Mouse (Mus musculus): ENCODE data around the gene Wnk2. TPM values are rescaled to one million over a fixed set of nuclear protein-coding genes. Genes with fewer than 3 reads are reported as not detected.

Wnk2 gene
- polyA plus RNA-seq, 1 experiment, result not detected

DNA sequence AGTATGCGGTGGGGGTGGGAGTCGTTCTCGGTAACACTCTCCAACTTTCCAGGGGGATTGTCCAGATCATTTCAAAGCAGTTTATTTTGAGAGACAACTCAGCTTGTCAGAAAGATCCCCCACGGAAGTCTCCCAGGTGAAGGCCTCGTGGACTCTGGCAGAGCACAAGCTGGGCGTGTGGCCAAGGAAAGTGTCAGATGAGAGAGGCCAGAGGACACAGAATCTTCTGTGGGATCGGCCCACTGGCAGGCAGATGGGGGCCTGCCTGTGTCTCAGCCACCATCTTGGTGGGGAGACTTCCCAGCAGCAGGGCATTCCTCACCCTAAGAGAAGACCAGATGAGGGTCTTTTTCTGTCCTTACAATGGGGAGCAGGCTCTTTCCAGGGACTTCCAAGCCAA is 60.4 kb downstream of the Wnk2 start:
- no peaks in the 10 kb centered on the region for H3K4me1 ChIP-seq (ENCODE audit: control insufficient read depth, insufficient read depth, low read length)
- TF ChIP-seq POLR2A (IDR thresholded peaks at IDR 0.05; ENCODE audit: borderline replicate concordance, low read depth, low read length) (no peak), CTCF (IDR thresholded peaks at IDR 0.05; ENCODE audit: low read depth, low read length) (no peak)
- H3K4me3 ChIP-seq (ENCODE audit: insufficient read depth, low read length), result no peak overlapping the region
- no peak overlapping the region for H3K27ac ChIP-seq (ENCODE audit: insufficient read depth, low read depth, low read length)

GRCm38 (mm10) chr13:49086431-49086830 is 61.4 kb downstream of the Wnk2 start:
- no peak overlapping the region for H3K4me3 ChIP-seq (ENCODE audit: insufficient read depth, low read length)
- no peak overlapping the region for H3K27ac ChIP-seq (ENCODE audit: insufficient read depth, low read depth, low read length)
- H3K4me1 ChIP-seq (ENCODE audit: control insufficient read depth, insufficient read depth, low read length), result no peaks in the 10 kb centered on the region
- TF ChIP-seq POLR2A (IDR thresholded peaks at IDR 0.05; ENCODE audit: borderline replicate concordance, low read depth, low read length), result no peak
- TF ChIP-seq CTCF (IDR thresholded peaks at IDR 0.05; ENCODE audit: low read depth, low read length), result no peak

DNA sequence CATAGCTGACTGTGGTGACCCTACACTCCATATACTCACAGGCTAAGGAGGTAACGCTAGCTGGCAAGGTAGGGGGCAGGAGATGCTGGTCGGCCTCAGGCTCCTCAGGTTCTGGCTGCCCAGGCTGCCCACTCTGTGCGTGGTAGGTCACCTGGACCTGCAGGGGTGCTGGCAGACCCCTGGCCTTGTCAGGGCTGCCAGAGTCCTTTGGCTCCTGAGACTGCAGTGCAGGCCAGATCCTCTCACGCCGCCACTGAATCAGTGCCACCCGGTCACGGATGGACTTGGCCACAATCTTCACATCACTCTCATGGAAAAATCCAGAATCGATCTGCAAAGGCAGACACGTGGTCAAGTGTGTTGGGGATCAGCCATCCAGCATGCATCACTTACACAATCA is 62.6 kb downstream of the Wnk2 start:
- no peaks in the 10 kb centered on the region for H3K4me1 ChIP-seq (ENCODE audit: control insufficient read depth, insufficient read depth, low read length)
- no peak overlapping the region for H3K27ac ChIP-seq (ENCODE audit: insufficient read depth, low read depth, low read length)
- H3K4me3 ChIP-seq (ENCODE audit: insufficient read depth, low read length), result no peak overlapping the region
- TF ChIP-seq POLR2A (IDR thresholded peaks at IDR 0.05; ENCODE audit: borderline replicate concordance, low read depth, low read length), result no peak
- TF ChIP-seq CTCF (IDR thresholded peaks at IDR 0.05; ENCODE audit: low read depth, low read length), result no peak

DNA sequence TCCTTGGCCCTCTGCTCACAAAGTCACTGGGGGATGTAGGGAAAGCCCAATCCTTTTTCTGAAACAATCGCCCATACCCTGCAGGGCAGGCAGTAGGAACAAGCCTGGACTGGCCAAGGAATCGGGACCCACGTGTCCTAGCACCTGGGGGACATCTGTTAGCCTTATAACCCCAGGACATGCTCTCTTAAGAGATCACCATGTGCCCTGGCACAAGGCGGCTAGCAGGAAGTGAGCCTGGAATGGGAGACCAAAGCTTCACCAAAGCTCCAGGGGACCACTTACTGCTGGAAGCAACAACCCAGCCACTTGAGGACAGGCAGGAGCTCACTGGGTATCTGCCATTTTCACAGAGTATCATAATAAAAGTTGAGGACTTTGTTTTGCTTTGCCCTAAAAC is 63.0 kb downstream of the Wnk2 start:
- no peak overlapping the region for H3K4me3 ChIP-seq (ENCODE audit: insufficient read depth, low read length)
- no peak overlapping the region for H3K27ac ChIP-seq (ENCODE audit: insufficient read depth, low read depth, low read length)
- TF ChIP-seq CTCF (IDR thresholded peaks at IDR 0.05; ENCODE audit: low read depth, low read length) (no peak), POLR2A (IDR thresholded peaks at IDR 0.05; ENCODE audit: borderline replicate concordance, low read depth, low read length) (no peak)
- no peaks in the 10 kb centered on the region for H3K4me1 ChIP-seq (ENCODE audit: control insufficient read depth, insufficient read depth, low read length)

DNA sequence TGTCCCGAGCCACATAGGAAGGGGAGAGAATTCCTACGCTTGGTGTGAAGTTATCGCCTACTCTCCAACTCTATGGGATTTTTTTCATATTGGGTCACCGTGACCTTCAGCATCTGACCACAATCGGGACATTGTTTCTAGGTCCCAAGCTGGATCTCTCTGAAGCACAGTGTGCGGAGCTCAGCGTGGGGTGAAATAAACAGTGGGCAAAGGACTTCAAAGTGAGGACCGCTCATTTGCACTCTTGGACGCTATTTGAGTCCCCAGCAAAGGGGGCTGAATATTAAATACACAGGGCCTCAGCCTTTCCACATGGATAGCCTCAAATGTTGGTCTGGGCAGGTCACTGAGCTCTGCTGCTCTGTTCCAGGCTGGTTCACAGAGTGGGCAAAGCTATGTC is 63.9 kb downstream of the Wnk2 start:
- Histone ChIP-seq H3K4me1 (ENCODE audit: control insufficient read depth, insufficient read depth, low read length) (no peaks in the 10 kb centered on the region), H3K27ac (ENCODE audit: insufficient read depth, low read depth, low read length) (no peak overlapping the region), H3K4me3 (ENCODE audit: insufficient read depth, low read length) (no peak overlapping the region)
- TF ChIP-seq POLR2A (IDR thresholded peaks at IDR 0.05; ENCODE audit: borderline replicate concordance, low read depth, low read length), result no peak
- TF ChIP-seq CTCF (IDR thresholded peaks at IDR 0.05; ENCODE audit: low read depth, low read length), result no peak

- no peak overlapping the region for H3K27ac ChIP-seq (ENCODE audit: insufficient read depth, low read depth, low read length)
- no peak overlapping the region for H3K4me3 ChIP-seq (ENCODE audit: insufficient read depth, low read length)
- H3K4me1 ChIP-seq (ENCODE audit: control insufficient read depth, insufficient read depth, low read length), result no peaks in the 10 kb centered on the region
- TF ChIP-seq POLR2A (IDR thresholded peaks at IDR 0.05; ENCODE audit: borderline replicate concordance, low read depth, low read length), result no peak
- no peak for TF ChIP-seq CTCF (IDR thresholded peaks at IDR 0.05; ENCODE audit: low read depth, low read length)
Observed at GRCm38 (mm10) chr13:49082151-49082879, 65.5 kb downstream of the Wnk2 start.

- Histone ChIP-seq H3K4me1 (ENCODE audit: control insufficient read depth, insufficient read depth, low read length) (no peaks in the 10 kb centered on the region), H3K27ac (ENCODE audit: insufficient read depth, low read depth, low read length) (no peak overlapping the region), H3K4me3 (ENCODE audit: insufficient read depth, low read length) (no peak overlapping the region)
- no peak for TF ChIP-seq POLR2A (IDR thresholded peaks at IDR 0.05; ENCODE audit: borderline replicate concordance, low read depth, low read length)
- TF ChIP-seq CTCF (IDR thresholded peaks at IDR 0.05; ENCODE audit: low read depth, low read length), result no peak
Observed at GRCm38 (mm10) chr13:49076196-49076595, 71.6 kb downstream of the Wnk2 start.

DNA sequence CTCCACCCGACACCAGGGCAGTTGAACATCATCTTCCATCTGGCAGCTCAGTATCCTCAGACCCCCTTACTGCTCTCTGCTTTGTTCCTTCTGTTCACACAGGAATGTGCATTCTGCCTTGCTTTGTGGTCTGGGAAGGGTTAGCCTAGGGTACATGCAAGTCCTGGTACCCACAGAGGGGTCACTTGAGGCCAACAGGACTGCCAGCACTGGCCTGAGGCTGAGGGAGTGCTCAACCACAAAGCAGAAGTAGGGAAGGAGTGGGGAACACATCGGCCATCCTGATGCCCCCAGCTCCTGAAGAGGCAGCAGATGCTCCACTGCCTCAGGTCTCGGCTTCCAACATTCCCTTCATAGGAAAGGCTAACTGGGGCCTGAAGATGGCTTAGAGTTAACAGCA is 72.4 kb downstream of the Wnk2 start:
- Histone ChIP-seq H3K4me1 (ENCODE audit: control insufficient read depth, insufficient read depth, low read length) (no peaks in the 10 kb centered on the region), H3K27ac (ENCODE audit: insufficient read depth, low read depth, low read length) (no peak overlapping the region), H3K4me3 (ENCODE audit: insufficient read depth, low read length) (no peak overlapping the region)
- TF ChIP-seq CTCF (IDR thresholded peaks at IDR 0.05; ENCODE audit: low read depth, low read length) (no peak), POLR2A (IDR thresholded peaks at IDR 0.05; ENCODE audit: borderline replicate concordance, low read depth, low read length) (no peak)

DNA sequence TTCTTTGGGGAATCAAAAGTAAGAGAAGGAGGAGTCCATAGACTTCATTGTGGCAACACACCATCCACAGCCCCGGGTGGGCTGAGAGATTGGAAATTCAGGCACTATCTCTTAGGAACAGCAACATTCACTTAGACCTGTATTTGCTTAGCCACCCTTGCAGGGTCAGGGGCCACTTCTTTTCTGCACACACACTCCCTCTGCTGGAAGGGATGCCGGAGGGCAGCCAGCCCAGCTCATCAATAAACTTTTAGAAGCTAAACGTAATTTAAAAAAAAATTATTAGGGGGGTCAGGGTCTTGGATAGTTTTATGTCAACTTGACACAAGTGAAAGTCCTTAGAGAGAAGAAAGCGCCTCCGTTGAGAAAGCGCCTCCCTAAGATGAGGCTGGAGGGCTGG is 74.5 kb downstream of the Wnk2 start:
- H3K4me3 ChIP-seq (ENCODE audit: insufficient read depth, low read length), result no peak overlapping the region
- H3K4me1 ChIP-seq (ENCODE audit: control insufficient read depth, insufficient read depth, low read length), result no peaks in the 10 kb centered on the region
- H3K27ac ChIP-seq (ENCODE audit: insufficient read depth, low read depth, low read length), result no peak overlapping the region
- TF ChIP-seq POLR2A (IDR thresholded peaks at IDR 0.05; ENCODE audit: borderline replicate concordance, low read depth, low read length) (no peak), CTCF (IDR thresholded peaks at IDR 0.05; ENCODE audit: low read depth, low read length) (no peak)

GRCm38 (mm10) chr13:49071861-49072260 is 76.0 kb downstream of the Wnk2 start:
- no peak overlapping the region for H3K4me3 ChIP-seq (ENCODE audit: insufficient read depth, low read length)
- TF ChIP-seq POLR2A (IDR thresholded peaks at IDR 0.05; ENCODE audit: borderline replicate concordance, low read depth, low read length), result no peak
- TF ChIP-seq CTCF (IDR thresholded peaks at IDR 0.05; ENCODE audit: low read depth, low read length), result no peak
- H3K27ac ChIP-seq (ENCODE audit: insufficient read depth, low read depth, low read length), result no peak overlapping the region
- no peaks in the 10 kb centered on the region for H3K4me1 ChIP-seq (ENCODE audit: control insufficient read depth, insufficient read depth, low read length)

Measured in bone marrow macrophage, adult 2 months (primary cell).